Mouse (Mus musculus) lung, postnatal 0 days (tissue): ENCODE measurements around the gene Hist2h2ac.

Experiments used
- CTCF ChIP-seq: IDR thresholded peaks from 2 replicates; pipeline ENCODE4 v1.5.1; 2016; ENCODE audit warnings: antibody characterized with exemption, mild to moderate bottlenecking
- EP300 ChIP-seq: IDR thresholded peaks from 2 replicates; pipeline ENCODE4 v1.6.1; 2016; ENCODE audit warnings: antibody characterized with exemption, mild to moderate bottlenecking, control low read depth

GRCm38 (mm10) chr3:96222774-96223173, 2.1 kb upstream of the Hist2h2ac start:
- TF ChIP-seq EP300: no peak
- TF ChIP-seq CTCF: no peak
